Mouse (Mus musculus): ENCODE measurements at regions not wholly inside any gene's neighbourhood (a gene's known extent, or its start where the extent isn't known, plus 50 kb on each side); places are given as distances from the start of the nearest gene placed in this dataset.

DNA sequence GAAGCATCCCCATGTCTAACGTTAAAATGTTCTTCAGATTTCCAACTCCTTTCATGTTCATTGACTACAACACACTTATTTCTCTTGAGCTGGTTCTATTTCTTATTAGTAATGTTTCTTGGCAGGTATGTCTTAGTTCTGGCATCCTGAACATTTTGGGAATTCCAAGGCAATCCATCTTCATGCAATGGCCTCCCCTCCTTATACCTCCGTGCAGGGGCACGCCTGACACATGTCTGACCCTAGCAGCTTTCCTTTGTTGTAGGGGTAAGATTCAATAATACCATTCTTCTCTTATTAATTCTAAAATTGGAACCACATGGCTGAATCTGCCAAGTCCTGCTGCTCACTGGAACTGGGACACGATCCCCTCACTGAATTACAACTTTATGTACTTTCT lies 89.7 kb upstream of the Nrxn1 start:
- Histone ChIP-seq H3K79me2 (ENCODE audit: control insufficient read depth, insufficient read depth) (no peaks in the 10 kb centered on the region), H3K4me2 (ENCODE audit: low read depth) (no peak overlapping the region), H3K4me3 (no peak overlapping the region), H3K27me3 (ENCODE audit: control insufficient read depth, insufficient read depth, insufficient read length) (no peaks in the 10 kb centered on the region), H3K36me3 (ENCODE audit: control insufficient read depth, insufficient read depth) (no peaks in the 10 kb centered on the region), H3ac (ENCODE audit: control insufficient read depth, insufficient read length) (no peak overlapping the region)
- TF ChIP-seq CEBPB (IDR thresholded peaks at IDR 0.05; ENCODE audit: insufficient read depth, poor library complexity, severe bottlenecking), result no peak
- no peak for TF ChIP-seq MYOD1 (IDR thresholded peaks at IDR 0.05; ENCODE audit: control insufficient read depth in 1 of 3, insufficient read length in 2 of 3, low read depth in 2 of 3)
- TF ChIP-seq USF1 (IDR thresholded peaks at IDR 0.05; ENCODE audit: low read depth), result no peak
- TF ChIP-seq POLR2AphosphoS2 (IDR thresholded peaks at IDR 0.05; ENCODE audit: insufficient read length, low read depth), result no peak
- no peak for TF ChIP-seq SRF (IDR thresholded peaks at IDR 0.05; ENCODE audit: control insufficient read depth, insufficient read length, low read depth)
- TF ChIP-seq REST (IDR thresholded peaks at IDR 0.05; ENCODE audit: insufficient read depth, insufficient read length), result no peak
- no peak for TF ChIP-seq TCF3 (IDR thresholded peaks at IDR 0.05; ENCODE audit: insufficient read length, low read depth)
- no peak for TF ChIP-seq MAX (IDR thresholded peaks at IDR 0.05; ENCODE audit: low read depth)
- no peak for TF ChIP-seq POLR2A (IDR thresholded peaks at IDR 0.05; ENCODE audit: insufficient read length, low read depth)
- no peak for TF ChIP-seq MYOG (IDR thresholded peaks at IDR 0.05; ENCODE audit: control insufficient read depth in 1 of 3, insufficient read depth in 1 of 3, insufficient read length in 2 of 3, low read depth in 2 of 3)
- TF ChIP-seq TCF12 (IDR thresholded peaks at IDR 0.05; ENCODE audit: insufficient read depth, poor library complexity, severe bottlenecking), result no peak
- no peak for TF ChIP-seq E2F4 (IDR thresholded peaks at IDR 0.05; ENCODE audit: insufficient read depth)

DNA sequence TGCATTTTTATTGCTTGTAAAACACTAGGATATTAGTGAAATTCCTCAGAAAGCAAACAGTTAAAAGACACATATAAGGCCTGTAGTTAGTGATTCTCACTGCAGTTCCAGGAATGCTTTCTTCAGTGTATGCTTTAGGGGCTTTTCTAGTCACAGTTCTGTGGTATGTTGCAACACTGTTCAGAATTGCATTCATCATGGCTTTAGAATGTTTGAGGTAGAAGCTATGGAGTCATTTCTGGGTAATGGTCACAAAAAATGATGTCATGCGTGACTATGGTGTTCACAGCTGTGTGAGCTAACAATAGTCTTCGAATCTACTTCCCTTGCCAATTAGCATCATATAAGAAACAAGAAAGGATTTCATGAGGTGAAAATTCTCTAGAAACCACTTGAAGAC lies 69.0 kb upstream of the Nrxn1 start:
- no peak overlapping the region for H3K4me3 ChIP-seq
- H3K36me3 ChIP-seq (ENCODE audit: control insufficient read depth, insufficient read depth), result no peaks in the 10 kb centered on the region
- H3K79me2 ChIP-seq (ENCODE audit: control insufficient read depth, insufficient read depth), result no peaks in the 10 kb centered on the region
- no peak overlapping the region for H3K4me2 ChIP-seq (ENCODE audit: low read depth)
- no peaks in the 10 kb centered on the region for H3K27me3 ChIP-seq (ENCODE audit: control insufficient read depth, insufficient read depth, insufficient read length)
- H3ac ChIP-seq (ENCODE audit: control insufficient read depth, insufficient read length), result no peak overlapping the region
- TF ChIP-seq E2F4 (IDR thresholded peaks at IDR 0.05; ENCODE audit: insufficient read depth) (no peak), MYOG (IDR thresholded peaks at IDR 0.05; ENCODE audit: control insufficient read depth in 1 of 3, insufficient read depth in 1 of 3, insufficient read length in 2 of 3, low read depth in 2 of 3) (no peak), SRF (IDR thresholded peaks at IDR 0.05; ENCODE audit: control insufficient read depth, insufficient read length, low read depth) (no peak), USF1 (IDR thresholded peaks at IDR 0.05; ENCODE audit: low read depth) (no peak), MAX (IDR thresholded peaks at IDR 0.05; ENCODE audit: low read depth) (no peak), TCF3 (IDR thresholded peaks at IDR 0.05; ENCODE audit: insufficient read length, low read depth) (no peak), CEBPB (IDR thresholded peaks at IDR 0.05; ENCODE audit: insufficient read depth, poor library complexity, severe bottlenecking) (peak; percentile 88)

All from myocyte (in vitro differentiated cells).